Mouse (Mus musculus) lung, adult 18-20 months (tissue): ENCODE measurements around the gene Tmem42.

Experiments
- DNase-seq, 2 experiments: peaks; one replicate each; pipeline ENCODE4 v3.0.0; 2022; ENCODE audit warnings: mixed read lengths in 2 of 2

The Tmem42 gene

GRCm38 (mm10) chr9:123020995-123021631, at the start of gene Tmem42:
Tmem42 (plus strand) TSS chr9:123021326.
- peak; percentile 85 to 88 for DNase-seq

- DNase-seq, result no peak
Observed at GRCm38 (mm10) chr9:122998406-122999192, 22.5 kb upstream of the Tmem42 start.

- no peak for DNase-seq
Observed at GRCm38 (mm10) chr9:122999193-122999586, 21.9 kb upstream of the Tmem42 start.

- no peak for DNase-seq
Observed at GRCm38 (mm10) chr9:123004718-123005117, 16.4 kb upstream of the Tmem42 start.

GRCm38 (mm10) chr9:123006071-123006470, 15.1 kb upstream of the Tmem42 start:
- DNase-seq, result no peak

GRCm38 (mm10) chr9:123021636-123022379, 682 bp downstream of the Tmem42 start:
- DNase-seq, result no peak

GRCm38 (mm10) chr9:123024201-123024600, 3.1 kb downstream of the Tmem42 start:
- no peak for DNase-seq

- DNase-seq, result no peak
Observed at GRCm38 (mm10) chr9:123031496-123032246, 10.5 kb downstream of the Tmem42 start.

GRCm38 (mm10) chr9:123034426-123034825, 13.3 kb downstream of the Tmem42 start, which contains the start of gene Tgm4:
Tgm4 (plus strand) TSS chr9:123034726.
- DNase-seq, result no peak

- DNase-seq, result no peak
Observed at GRCm38 (mm10) chr9:123047665-123048064, 26.5 kb downstream of the Tmem42 start.

- no peak for DNase-seq
Observed at GRCm38 (mm10) chr9:123058724-123059292, 37.7 kb downstream of the Tmem42 start.

- DNase-seq, result no peak
Observed at GRCm38 (mm10) chr9:123060172-123060571, 39.0 kb downstream of the Tmem42 start.
